Mouse (Mus musculus) CH12.LX (cell line): ENCODE measurements around the gene Prkar1b. TPM values are rescaled to one million over a fixed set of nuclear protein-coding genes. Genes with fewer than 3 reads are reported as not detected.

Source experiments
- DNase-seq: peaks from one replicate; pipeline ENCODE4 v3.0.0-alpha.2; 2013; ENCODE audit errors: extremely low read depth
- H3K27ac ChIP-seq: 2 replicates; pipeline ENCODE4 v1.5.1; 2012; ENCODE audit warnings: low read depth, mild to moderate bottlenecking, control low read depth, moderate library complexity; ENCODE audit not compliant: insufficient read depth
- H3K27me3 ChIP-seq: replicated peaks from 2 replicates; pipeline ENCODE3; 2012; ENCODE audit warnings: inconsistent platforms
- H3K36me3 ChIP-seq, 2 experiments: replicated peaks in 1 of 2; 2 replicates each; pipeline versions ENCODE3 to v1.6.1; 2012; ENCODE audit warnings: inconsistent platforms in 1 of 2, low read length in 1 of 2, mild to moderate bottlenecking in 1 of 2, mixed read lengths in 1 of 2, moderate library complexity in 1 of 2; ENCODE audit not compliant: control insufficient read depth in 1 of 2, insufficient read depth in 1 of 2
- H3K4me1 ChIP-seq, 2 experiments: 2 replicates each; pipeline ENCODE4 v1.6.1; 2012; ENCODE audit warnings: inconsistent platforms in 1 of 2, moderate library complexity in 1 of 2; ENCODE audit not compliant: insufficient read depth in 2 of 2, control insufficient read depth in 1 of 2
- H3K4me2 ChIP-seq: 2 replicates; pipeline ENCODE4 v1.6.1; 2012; ENCODE audit warnings: low read depth, mild to moderate bottlenecking, control low read depth; ENCODE audit not compliant: poor library complexity, insufficient read depth, severe bottlenecking
- H3K4me3 ChIP-seq, 3 experiments: fragments of 150-350 bp in 1 of 3; sonication (generic) in 1 of 3; replicated peaks in 1 of 3; 2 replicates each; pipeline versions ENCODE3 to v1.5.1; 2011 to 2012; ENCODE audit warnings: low read depth in 2 of 3, low read length in 2 of 3, mild to moderate bottlenecking in 2 of 3, moderate library complexity in 2 of 3, control low read depth in 1 of 3, improper control_type of control experiment in 1 of 3, inconsistent platforms in 1 of 3, mixed read lengths in 1 of 3; ENCODE audit not compliant: poor library complexity in 1 of 3
- H3K79me2 ChIP-seq: replicated peaks from 2 replicates; pipeline ENCODE4 v1.6.1; 2012; ENCODE audit warnings: mild to moderate bottlenecking, moderate library complexity; ENCODE audit not compliant: control insufficient read depth, poor library complexity, insufficient read depth, severe bottlenecking; ENCODE audit errors: extremely low read depth
- H3K9ac ChIP-seq: 2 replicates; pipeline ENCODE4 v1.6.1; 2012; ENCODE audit warnings: low read depth, mild to moderate bottlenecking, control low read depth, moderate library complexity; ENCODE audit not compliant: insufficient read depth
- H3K9me3 ChIP-seq: replicated peaks from 2 replicates; pipeline ENCODE3; 2012; ENCODE audit warnings: low read length, inconsistent platforms, mixed read lengths
- CTCF ChIP-seq, 2 experiments: IDR thresholded peaks in 1 of 2; conservative IDR thresholded peaks in 1 of 2; 2 replicates each; pipeline ENCODE4 v1.5.1; 2011 to 2012; ENCODE audit warnings: low read depth in 2 of 2, low read length in 2 of 2, improper control_type of control experiment in 1 of 2, inconsistent platforms in 1 of 2, mild to moderate bottlenecking in 1 of 2, moderate library complexity in 1 of 2
- GABPA ChIP-seq: IDR thresholded peaks from 2 replicates; pipeline ENCODE4 v1.6.1; 2012; ENCODE audit warnings: low read depth, low read length, improper control_type of control experiment, inconsistent platforms; ENCODE audit not compliant: insufficient replicate concordance
- JUN ChIP-seq: IDR thresholded peaks from 2 replicates; pipeline ENCODE4 v1.6.1; 2011; ENCODE audit warnings: low read depth, mild to moderate bottlenecking, low read length, improper control_type of control experiment, moderate library complexity; ENCODE audit not compliant: insufficient read depth
- JUND ChIP-seq: conservative IDR thresholded peaks from 2 replicates; pipeline ENCODE4 v1.6.1; 2011; ENCODE audit warnings: low read depth, low read length, improper control_type of control experiment
- KAT2A ChIP-seq: IDR thresholded peaks from 2 replicates; pipeline ENCODE4 v1.6.1; 2012; ENCODE audit warnings: low read length, improper control_type of control experiment, inconsistent platforms; ENCODE audit not compliant: insufficient replicate concordance
- MAFK ChIP-seq: IDR thresholded peaks from 2 replicates; pipeline ENCODE4 v1.6.1; 2011; ENCODE audit warnings: low read length, improper control_type of control experiment; ENCODE audit not compliant: insufficient replicate concordance
- MAX ChIP-seq: IDR thresholded peaks from 2 replicates; pipeline ENCODE4 v1.6.1; 2011; ENCODE audit warnings: low read length, improper control_type of control experiment
- MAZ ChIP-seq: IDR thresholded peaks from 2 replicates; pipeline ENCODE4 v1.6.1; 2012; ENCODE audit warnings: low read depth, mild to moderate bottlenecking, inconsistent platforms, low read length, improper control_type of control experiment, moderate library complexity
- MEF2A ChIP-seq: IDR thresholded peaks from 2 replicates; pipeline ENCODE4 v1.6.1; 2014; ENCODE audit warnings: low read depth, mild to moderate bottlenecking, inconsistent platforms, low read length, improper control_type of control experiment, borderline replicate concordance
- MXI1 ChIP-seq: IDR thresholded peaks from 2 replicates; pipeline ENCODE4 v1.6.1; 2011; ENCODE audit warnings: mild to moderate bottlenecking, low read depth, low read length, improper control_type of control experiment
- NELFE ChIP-seq: IDR thresholded peaks from 2 replicates; pipeline ENCODE4 v1.6.1; 2011; ENCODE audit warnings: low read depth, low read length, improper control_type of control experiment
- NRF1 ChIP-seq: IDR thresholded peaks from 2 replicates; pipeline ENCODE4 v1.6.1; 2014; ENCODE audit warnings: low read depth, mild to moderate bottlenecking, inconsistent platforms, low read length, improper control_type of control experiment, moderate library complexity
- PAX5 ChIP-seq: IDR thresholded peaks from 2 replicates; pipeline ENCODE4 v1.6.1; 2012; ENCODE audit warnings: low read length, inconsistent platforms, mixed read lengths
- POLR2AphosphoS2 ChIP-seq: IDR thresholded peaks from 2 replicates; pipeline ENCODE4 v1.6.1; 2011; ENCODE audit warnings: low read depth, low read length, improper control_type of control experiment
- RAD21 ChIP-seq: IDR thresholded peaks from 2 replicates; pipeline ENCODE4 v1.6.1; 2011; ENCODE audit warnings: low read depth, mild to moderate bottlenecking, low read length, improper control_type of control experiment, moderate library complexity
- SIN3A ChIP-seq: IDR thresholded peaks from 2 replicates; pipeline ENCODE4 v1.6.1; 2012; ENCODE audit warnings: low read length, improper control_type of control experiment, inconsistent platforms
- USF1 ChIP-seq: IDR thresholded peaks from 2 replicates; pipeline ENCODE4 v1.6.1; 2014; ENCODE audit warnings: low read depth, mild to moderate bottlenecking, inconsistent platforms, low read length, improper control_type of control experiment
- USF2 ChIP-seq: conservative IDR thresholded peaks from 2 replicates; pipeline ENCODE4 v1.6.1; 2011; ENCODE audit warnings: low read depth, low read length, improper control_type of control experiment
- ZC3H11A ChIP-seq: IDR thresholded peaks from 2 replicates; pipeline ENCODE4 v1.6.1; 2012; ENCODE audit warnings: low read depth, mild to moderate bottlenecking, inconsistent platforms, low read length, improper control_type of control experiment
- ZNF384 ChIP-seq: IDR thresholded peaks from 2 replicates; pipeline ENCODE4 v1.6.1; 2012; ENCODE audit warnings: low read depth, low read length, improper control_type of control experiment, inconsistent platforms
- dilution Hi-C: fragments of 300-500 bp; cut with MboI; formaldehyde crosslinking; loops from 2 replicates; pipeline ENCODE4 v1.14.3; 2020; ENCODE audit warnings: low sequenced_read_pairs; ENCODE audit not compliant: extremely low pct_unique_long_range_greater_than_20kb, extremely low pct_ligation_motif_present
- in situ Hi-C: fragments of 300-500 bp; cut with MboI; formaldehyde crosslinking; loops from 3 replicates; pipeline ENCODE4 v1.14.3; 2019; ENCODE audit warnings: low sequenced_read_pairs, low pct_ligation_motif_present, low pct_unique_long_range_greater_than_20kb, mixed read lengths
- polyA plus RNA-seq: library from polyadenylated mRNA; unstranded; fragments of >175 nt; gene quantifications from 2 replicates; pipeline ENCODE4 v1.2.1, GENCODE M21; 2012; ENCODE audit warnings: low read depth; ENCODE audit not compliant: insufficient read length
- total RNA-seq, 2 experiments: library from RNA; depleted of rRNA; stranded (reverse); fragments of 300-350 nt in 1 of 2; fragments of >200 nt in 1 of 2; gene quantifications; 2 replicates each; pipeline ENCODE4 v1.2.3; 2012 to 2014

Gene Prkar1b
- total and polyA plus RNA-seq, 3 experiments: not detected

DNA sequence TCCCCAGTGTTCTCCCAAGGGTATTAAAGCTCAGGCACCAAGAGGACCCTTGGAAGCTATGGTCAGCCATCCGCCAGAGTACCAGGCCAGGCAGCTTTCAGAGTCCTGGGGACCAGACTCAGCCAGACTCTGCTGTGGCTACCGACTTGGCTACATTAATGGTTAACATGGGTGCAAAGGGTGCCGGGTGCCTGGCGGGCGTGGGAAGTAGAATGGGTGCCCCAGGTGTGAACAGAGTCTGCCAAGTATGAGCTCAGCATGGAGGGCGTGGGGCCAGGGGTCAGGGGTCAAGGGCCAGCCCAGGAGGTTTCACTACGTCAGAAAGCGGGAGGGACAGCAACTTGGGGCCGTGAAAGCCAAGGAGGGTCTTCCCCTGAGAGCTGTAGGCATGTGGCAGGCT, 169.2 kb downstream of the Prkar1b start:
- H3K27ac ChIP-seq: no peak overlapping the region

DNA sequence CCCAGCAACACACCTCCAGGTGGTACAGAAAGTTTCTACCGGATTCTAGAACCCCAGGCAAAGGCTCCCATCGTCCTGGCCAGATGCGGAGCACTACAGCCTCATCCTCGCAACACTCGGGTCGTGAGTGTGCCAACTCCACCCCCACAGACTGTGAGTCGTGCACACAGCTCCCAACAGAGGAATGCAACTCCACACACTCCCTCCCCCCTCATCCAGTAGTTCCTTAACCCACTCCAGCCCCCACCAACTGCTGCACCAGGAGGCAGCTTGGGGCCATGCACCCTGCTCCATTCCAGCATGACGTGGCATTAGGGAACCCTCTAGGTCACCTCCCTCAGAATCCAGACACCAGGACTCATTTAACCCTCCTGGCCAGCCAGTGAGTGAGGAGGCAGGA, 170.0 kb downstream of the Prkar1b start:
- DNase-seq: no peak
- in situ Hi-C loops: no loop called here
- dilution Hi-C loops: no loop called here
- Histone ChIP-seq H3K36me3 (peaks cover 63 to 98% of the 10 kb centered on the region in 2 experiments), H3K4me1 (peaks cover 4 to 30% of the 10 kb centered on the region in 2 experiments), H3K27ac (no peak overlapping the region), H3K4me3 (no peak overlapping the region), H3K9me3 (no peaks in the 10 kb centered on the region), H3K27me3 (no peaks in the 10 kb centered on the region), H3K79me2 (no peaks in the 10 kb centered on the region), H3K4me2 (no peak overlapping the region), H3K9ac (no peak overlapping the region)
- TF ChIP-seq CTCF (conservative IDR thresholded peaks at IDR 0.05 in 1 of 2, IDR thresholded peaks at IDR 0.05 in 1 of 2; ENCODE audit: low read depth in 2 of 2, low read length in 2 of 2) (no peak), ZC3H11A (no peak), JUN (no peak), USF1 (no peak), MXI1 (no peak), MEF2A (no peak), MAZ (no peak), NELFE (no peak), MAFK (no peak), KAT2A (no peak), MAX (no peak), PAX5 (no peak), JUND (no peak)

More for the DNA sequence above, 169.2 kb downstream of the Prkar1b start:
- in situ Hi-C loops: no loop called here
- Histone ChIP-seq H3K4me1 (peaks cover 3 to 23% of the 10 kb centered on the region in 2 experiments; a peak in 3 of 4 replicates), H3K9me3 (no peaks in the 10 kb centered on the region), H3K27me3 (no peaks in the 10 kb centered on the region), H3K4me2 (no peak overlapping the region), H3K36me3 (peaks cover 67 to 98% of the 10 kb centered on the region in 2 experiments), H3K79me2 (no peaks in the 10 kb centered on the region)
- dilution Hi-C loops: no loop called here
- no peak for TF ChIP-seq JUND
- no peak for TF ChIP-seq GABPA
- no peak for TF ChIP-seq RAD21
- TF ChIP-seq SIN3A: no peak
- no peak for TF ChIP-seq NRF1
- TF ChIP-seq ZNF384: no peak
- no peak for TF ChIP-seq ZC3H11A
- no peak for TF ChIP-seq POLR2AphosphoS2
- TF ChIP-seq USF2: no peak
- TF ChIP-seq, all 38 proteins: peak for 0
- DNase-seq: no peak
- Histone ChIP-seq H3K4me3 (no peak overlapping the region), H3K9ac (no peak overlapping the region)
